Mouse (Mus musculus): ENCODE results near the gene D5Ertd579e. TPM values are rescaled to one million over a fixed set of nuclear protein-coding genes. Genes with fewer than 3 reads are reported as not detected.
A peak's percentile ranks its signal among the peaks of the same experiment; 100 is the strongest.

The D5Ertd579e gene
- polyA plus RNA-seq, 1 experiment from 2014 or later = 16.7 TPM

DNA sequence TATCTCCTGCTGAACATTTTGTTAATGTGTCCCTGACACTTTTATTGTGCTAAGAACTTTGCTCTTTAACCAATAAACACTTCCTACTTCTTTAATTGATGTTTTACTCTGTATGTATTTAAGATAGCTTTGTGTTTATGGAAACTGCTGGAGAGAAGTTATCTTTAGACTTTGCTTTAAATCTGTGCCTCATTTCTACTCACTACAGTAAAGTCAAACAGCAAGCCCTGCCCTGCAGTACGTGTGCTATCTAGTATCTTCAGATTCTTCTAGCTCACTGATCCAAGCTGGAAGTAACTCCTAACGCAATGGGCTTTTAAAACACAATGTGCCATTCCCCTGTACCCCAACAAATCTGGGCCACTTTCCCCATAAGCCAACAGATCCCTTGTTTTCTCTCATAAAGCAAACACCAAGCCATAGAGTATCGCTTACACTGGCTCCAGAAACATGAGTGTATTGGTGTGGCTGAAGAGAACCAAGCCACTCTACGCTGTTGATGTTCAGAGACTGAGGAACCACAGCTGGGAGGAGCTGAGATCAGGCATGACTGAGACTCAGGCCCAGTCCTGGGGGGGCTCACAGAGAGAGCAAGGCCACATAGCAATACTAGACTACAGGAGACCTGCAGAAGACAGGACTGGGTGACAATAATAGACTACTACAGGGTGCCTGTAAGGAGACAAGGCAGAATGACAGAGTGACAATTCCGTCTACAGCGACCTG lies 136.2 kb downstream of the D5Ertd579e start:
- WGBS = 73% methylated on average over 6 of the region's 6 CpGs
- no peak overlapping the region for H3K4me3 ChIP-seq
- ATAC-seq (ENCODE audit: borderline replicate concordance, extremely low read depth, low FRiP score, low TSS enrichment) = no peak
- H3K9me3 ChIP-seq = no peaks in the 10 kb centered on the region
- H3K27ac ChIP-seq = no peak overlapping the region
- H3K36me3 ChIP-seq = no peaks in the 10 kb centered on the region
- no peak overlapping the region for H3K4me2 ChIP-seq
- H3K4me1 ChIP-seq = peaks cover 19% of the 10 kb centered on the region
- H3K9ac ChIP-seq = no peak overlapping the region
- no peaks in the 10 kb centered on the region for H3K27me3 ChIP-seq

DNA sequence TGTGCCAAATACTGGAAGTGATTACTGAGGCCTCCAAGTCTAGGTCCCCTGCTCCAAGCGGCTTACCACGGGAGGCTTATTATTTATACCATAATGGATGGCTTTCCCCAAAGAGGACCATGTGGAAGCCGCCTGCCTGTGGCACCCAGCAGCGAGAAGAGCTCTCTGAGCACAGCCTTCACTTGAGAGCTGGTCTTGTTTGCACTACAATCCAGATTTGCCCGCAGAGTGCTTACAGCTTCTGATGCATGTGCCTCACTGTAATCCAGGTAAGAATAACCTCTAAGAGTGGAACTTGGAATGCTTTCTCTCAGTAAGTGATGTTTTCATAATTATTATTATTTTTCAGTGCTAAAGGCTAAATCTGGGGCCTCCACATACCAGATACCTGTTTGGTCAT lies 136.7 kb downstream of the D5Ertd579e start:
- WGBS = 66% methylated on average over 5 of the region's 5 CpGs
- Histone ChIP-seq H3K27me3 (no peaks in the 10 kb centered on the region), H3K4me3 (no peak overlapping the region), H3K36me3 (no peaks in the 10 kb centered on the region), H3K9ac (no peak overlapping the region), H3K4me1 (peaks cover 19% of the 10 kb centered on the region), H3K27ac (no peak overlapping the region), H3K4me2 (no peak overlapping the region), H3K9me3 (no peaks in the 10 kb centered on the region)
- no peak for ATAC-seq (ENCODE audit: borderline replicate concordance, extremely low read depth, low FRiP score, low TSS enrichment)

DNA sequence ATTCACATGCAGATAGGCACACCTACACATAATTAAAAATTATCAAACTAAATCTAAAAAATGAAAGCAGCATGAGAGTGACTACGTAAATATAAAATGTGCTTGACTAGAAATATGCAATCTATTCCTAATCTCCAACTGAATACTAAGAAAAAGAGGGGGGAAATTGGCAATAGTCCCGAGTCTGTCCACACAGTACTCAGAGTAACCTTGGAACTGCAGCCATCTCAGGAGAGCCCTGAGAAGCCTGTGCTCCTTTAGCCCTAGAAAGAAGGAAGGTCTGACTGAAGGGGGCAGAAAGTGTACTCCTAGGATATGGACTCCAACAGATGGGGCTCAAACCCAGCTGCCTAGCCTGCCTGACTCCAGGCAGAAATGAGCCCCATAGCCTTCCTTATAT lies 137.3 kb downstream of the D5Ertd579e start:
- no peak overlapping the region for H3K4me2 ChIP-seq
- no peaks in the 10 kb centered on the region for H3K9me3 ChIP-seq
- H3K9ac ChIP-seq = no peak overlapping the region
- WGBS = 64% methylated on average over 2 of the region's 2 CpGs
- H3K4me3 ChIP-seq = no peak overlapping the region
- peak overlapping the region; percentile 41; the same call in 1 of the 2 replicates for H3K27ac ChIP-seq
- H3K4me1 ChIP-seq = peaks cover 19% of the 10 kb centered on the region
- ATAC-seq (ENCODE audit: borderline replicate concordance, extremely low read depth, low FRiP score, low TSS enrichment) = no peak
- no peaks in the 10 kb centered on the region for H3K36me3 ChIP-seq
- H3K27me3 ChIP-seq = no peaks in the 10 kb centered on the region

GRCm38 (mm10) chr5:36557584-36558308 lies 138.1 kb downstream of the D5Ertd579e start:
- WGBS = 41% methylated on average over 7 of the region's 7 CpGs
- Histone ChIP-seq H3K9me3 (no peaks in the 10 kb centered on the region), H3K9ac (no peak overlapping the region), H3K4me2 (no peak overlapping the region), H3K4me1 (peaks cover 19% of the 10 kb centered on the region), H3K27me3 (no peaks in the 10 kb centered on the region), H3K27ac (peak overlapping the region; percentile 41; the same call in 1 of the 2 replicates), H3K4me3 (no peak overlapping the region), H3K36me3 (no peaks in the 10 kb centered on the region)
- peak; percentile 39; the same call in 1 of the 2 replicates for ATAC-seq (ENCODE audit: borderline replicate concordance, extremely low read depth, low FRiP score, low TSS enrichment)

GRCm38 (mm10) chr5:36556906-36557305 lies 138.9 kb downstream of the D5Ertd579e start:
- H3K9ac ChIP-seq = no peak overlapping the region
- H3K4me1 ChIP-seq = peaks cover 19% of the 10 kb centered on the region
- no peak for ATAC-seq (ENCODE audit: borderline replicate concordance, extremely low read depth, low FRiP score, low TSS enrichment)
- H3K4me3 ChIP-seq = no peak overlapping the region
- H3K36me3 ChIP-seq = no peaks in the 10 kb centered on the region
- H3K27ac ChIP-seq = no peak overlapping the region
- H3K27me3 ChIP-seq = no peaks in the 10 kb centered on the region
- no peak overlapping the region for H3K4me2 ChIP-seq
- H3K9me3 ChIP-seq = no peaks in the 10 kb centered on the region
- WGBS = 79% methylated on average over 3 of the region's 3 CpGs

- no peaks in the 10 kb centered on the region for H3K36me3 ChIP-seq
- H3K27me3 ChIP-seq = no peaks in the 10 kb centered on the region
- no peak overlapping the region for H3K27ac ChIP-seq
- no peak for ATAC-seq (ENCODE audit: borderline replicate concordance, extremely low read depth, low FRiP score, low TSS enrichment)
- WGBS = 74% methylated on average over 4 of the region's 4 CpGs
- no peak overlapping the region for H3K4me3 ChIP-seq
- peaks cover 19% of the 10 kb centered on the region for H3K4me1 ChIP-seq
- H3K9me3 ChIP-seq = no peaks in the 10 kb centered on the region
- H3K4me2 ChIP-seq = no peak overlapping the region
- no peak overlapping the region for H3K9ac ChIP-seq
These were observed 139.5 kb downstream of the D5Ertd579e start for GRCm38 (mm10) chr5:36556289-36556688.

DNA sequence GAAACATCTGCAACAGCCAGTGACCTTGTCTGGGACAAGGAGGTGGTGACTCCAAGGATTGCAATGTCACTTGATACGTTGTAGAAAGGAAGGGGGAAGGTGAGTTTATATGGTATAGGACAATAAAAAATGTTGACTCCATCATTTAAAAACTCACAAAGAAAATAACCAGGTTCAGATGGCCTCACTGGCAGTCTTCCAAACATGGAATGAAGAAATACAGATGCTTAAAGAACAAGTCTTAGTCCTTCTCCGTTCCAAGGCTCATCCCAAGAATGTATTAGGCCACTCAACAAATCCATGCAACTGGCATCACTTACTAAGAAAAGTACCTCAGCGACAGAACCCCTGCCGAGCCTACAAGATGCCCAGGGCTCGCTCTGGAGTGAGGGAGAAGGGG lies 141.3 kb downstream of the D5Ertd579e start:
- Histone ChIP-seq H3K27me3 (no peaks in the 10 kb centered on the region), H3K4me2 (no peak overlapping the region), H3K36me3 (no peaks in the 10 kb centered on the region), H3K27ac (no peak overlapping the region), H3K4me1 (peaks cover 15% of the 10 kb centered on the region), H3K9ac (no peak overlapping the region), H3K9me3 (no peaks in the 10 kb centered on the region), H3K4me3 (no peak overlapping the region)
- no peak for ATAC-seq (ENCODE audit: borderline replicate concordance, extremely low read depth, low FRiP score, low TSS enrichment)
- WGBS = 59% methylated on average over 5 of the region's 5 CpGs

GRCm38 (mm10) chr5:36553886-36554285 lies 141.9 kb downstream of the D5Ertd579e start:
- no peaks in the 10 kb centered on the region for H3K27me3 ChIP-seq
- no peaks in the 10 kb centered on the region for H3K36me3 ChIP-seq
- no peaks in the 10 kb centered on the region for H3K9me3 ChIP-seq
- peaks cover 11% of the 10 kb centered on the region for H3K4me1 ChIP-seq
- no peak overlapping the region for H3K9ac ChIP-seq
- H3K4me3 ChIP-seq = no peak overlapping the region
- no peak overlapping the region for H3K4me2 ChIP-seq
- ATAC-seq (ENCODE audit: borderline replicate concordance, extremely low read depth, low FRiP score, low TSS enrichment) = no peak
- 59% methylated on average over 4 of the region's 4 CpGs for WGBS
- H3K27ac ChIP-seq = no peak overlapping the region

DNA sequence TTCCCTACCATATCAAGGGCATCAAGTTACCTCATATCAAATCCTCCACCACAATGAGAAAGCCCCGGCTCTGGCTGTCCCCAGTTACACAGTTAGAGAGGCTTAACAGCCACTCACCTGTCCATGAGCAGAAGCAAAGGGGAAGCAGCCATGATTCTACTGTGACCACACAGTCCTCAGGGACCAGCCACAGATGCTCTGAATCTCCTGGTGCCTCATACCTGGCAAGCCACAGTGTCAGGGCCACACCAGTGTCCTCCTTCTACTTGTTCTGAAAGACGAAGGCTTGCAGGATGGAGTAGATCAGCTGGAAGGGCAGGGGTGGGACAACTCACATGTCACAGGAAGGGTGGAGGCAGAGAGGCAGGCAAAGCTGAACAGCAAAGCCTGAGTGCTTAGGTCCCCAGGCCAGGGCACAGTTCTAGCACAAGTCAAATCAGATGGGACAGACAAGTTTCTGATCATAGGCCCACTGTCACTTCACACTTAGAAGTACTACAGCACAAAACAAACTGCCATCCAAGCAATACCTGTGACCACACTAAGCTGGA lies 142.7 kb downstream of the D5Ertd579e start:
- Histone ChIP-seq H3K27ac (no peak overlapping the region), H3K27me3 (no peaks in the 10 kb centered on the region), H3K4me2 (no peak overlapping the region), H3K4me1 (peaks cover 8% of the 10 kb centered on the region; the same call in 1 of the 2 replicates), H3K9me3 (no peaks in the 10 kb centered on the region), H3K36me3 (no peaks in the 10 kb centered on the region), H3K4me3 (no peak overlapping the region), H3K9ac (no peak overlapping the region)
- no peak for ATAC-seq (ENCODE audit: borderline replicate concordance, extremely low read depth, low FRiP score, low TSS enrichment)
- WGBS = 58% methylated on average over 2 of the region's 2 CpGs

- no peaks in the 10 kb centered on the region for H3K9me3 ChIP-seq
- ATAC-seq (ENCODE audit: borderline replicate concordance, extremely low read depth, low FRiP score, low TSS enrichment) = no peak
- H3K27ac ChIP-seq = no peak overlapping the region
- no peaks in the 10 kb centered on the region for H3K36me3 ChIP-seq
- H3K4me1 ChIP-seq = 0 out of 2 replicates have a peak, but pooled peaks cover 2% of the 10 kb centered on the region
- H3K27me3 ChIP-seq = no peaks in the 10 kb centered on the region
- H3K9ac ChIP-seq = no peak overlapping the region
- no peak overlapping the region for H3K4me2 ChIP-seq
- H3K4me3 ChIP-seq = no peak overlapping the region
- 80% methylated on average over 4 of the region's 4 CpGs for WGBS
These were observed 143.4 kb downstream of the D5Ertd579e start for GRCm38 (mm10) chr5:36552391-36552790.

All from lung, embryonic 15.5 days (tissue).